Mouse (Mus musculus) embryonic facial prominence, embryonic 15.5 days (tissue): ENCODE results near the gene Nf1. TPM values are rescaled to one million over a fixed set of nuclear protein-coding genes. Genes with fewer than 3 reads are reported as not detected.
"Not testable (repeated sequence)": the region's sequence is repeated elsewhere in the genome, so short reads cannot be mapped to it uniquely, and the experiment has no call there.

Experiments
- ATAC-seq: fragments of 200-750 bp; cut with Nextera tagmentation; 2 replicates; pipeline ENCODE4 v1.8.0; 2017; ENCODE audit warnings: low read depth, moderate TSS enrichment; ENCODE audit not compliant: insufficient number of reproducible peaks, low FRiP score, low TSS enrichment
- H3K27ac ChIP-seq: fragments of 300-500 bp; sonication (generic); replicated peaks from 2 replicates; pipeline ENCODE4 v1.5.1; 2015; ENCODE audit warnings: mild to moderate bottlenecking, inconsistent platforms
- H3K27me3 ChIP-seq: fragments of 300-500 bp; sonication (generic); 2 replicates; pipeline ENCODE4 v1.6.1; 2015; ENCODE audit warnings: inconsistent platforms
- H3K36me3 ChIP-seq: fragments of 300-500 bp; sonication (generic); 2 replicates; pipeline ENCODE4 v1.6.1; 2015; ENCODE audit warnings: mild to moderate bottlenecking, inconsistent platforms
- H3K4me1 ChIP-seq: fragments of 300-500 bp; sonication (generic); 2 replicates; pipeline ENCODE4 v1.6.1; 2015; ENCODE audit warnings: inconsistent platforms
- H3K4me2 ChIP-seq: fragments of 300-500 bp; sonication (generic); replicated peaks from 2 replicates; pipeline ENCODE4 v1.6.1; 2015; ENCODE audit warnings: mild to moderate bottlenecking, inconsistent platforms
- H3K4me3 ChIP-seq: fragments of 300-500 bp; sonication (generic); replicated peaks from 2 replicates; pipeline ENCODE4 v1.5.1; 2015; ENCODE audit warnings: mild to moderate bottlenecking, inconsistent platforms
- H3K9ac ChIP-seq: fragments of 300-500 bp; sonication (generic); 2 replicates; pipeline ENCODE4 v1.6.1; 2015; ENCODE audit warnings: inconsistent platforms
- H3K9me3 ChIP-seq: fragments of 300-500 bp; sonication (generic); replicated peaks from 2 replicates; pipeline ENCODE4 v1.6.1; 2016; ENCODE audit warnings: inconsistent platforms
- WGBS: fragments of 180-500 bp; shearing (Covaris S2); methylation state at CpG from one replicate; pipeline ENCODE4 v1.1.7; 2015; 5-methylcytosine and 5-hydroxymethylcytosine counted together
- polyA plus RNA-seq: library from polyadenylated mRNA; unstranded; fragments of >200 nt; fragmentation: Nextera tagmentation; extraction: Ambion mirVana; gene quantifications from 2 replicates; pipeline ENCODE4 v1.2.1, GENCODE M21; 2015

Nf1 gene
- polyA plus RNA-seq: 6.1 and 6.4 TPM in 2 replicates

GRCm38 (mm10) chr11:79339234-79339807 is at the start of gene Nf1:
Gene Nf1 (plus strand): TSS chr11:79339693.
- Histone ChIP-seq H3K36me3 (peaks cover 3% of the 10 kb centered on the region; the same call in 1 of the 2 replicates), H3K9me3 (no peaks in the 10 kb centered on the region), H3K4me2 (peak within 1 kb of the TSS; percentile 62), H3K27me3 (no peaks in the 10 kb centered on the region), H3K27ac (peak within 1 kb of the TSS; percentile 92), H3K9ac (peak within 1 kb of the TSS; percentile 79), H3K4me3 (peak within 1 kb of the TSS; percentile 85), H3K4me1 (peaks cover 17% of the 10 kb centered on the region)
- WGBS: under 1% methylated on average over 49 of the region's 49 CpGs
- ATAC-seq: peak; percentile 94

GRCm38 (mm10) chr11:79290473-79290872 is 49.0 kb upstream of the Nf1 start:
- Histone ChIP-seq H3K4me1 (0 out of 2 replicates have a peak, but pooled peaks cover 8% of the 10 kb centered on the region), H3K27ac (no peak overlapping the region), H3K4me2 (no peak overlapping the region), H3K4me3 (no peak overlapping the region), H3K9me3 (no peaks in the 10 kb centered on the region), H3K27me3 (no peaks in the 10 kb centered on the region), H3K9ac (no peak overlapping the region), H3K36me3 (no peaks in the 10 kb centered on the region)
- ATAC-seq: no peak
- WGBS: 48% methylated on average over 2 of the region's 2 CpGs

- H3K36me3 ChIP-seq: no peaks in the 10 kb centered on the region
- ATAC-seq: no peak
- no peak overlapping the region for H3K27ac ChIP-seq
- 0 out of 2 replicates have a peak, but pooled peaks cover 8% of the 10 kb centered on the region for H3K4me1 ChIP-seq
- WGBS: 38% methylated on average over 5 of the region's 5 CpGs
- no peak overlapping the region for H3K4me3 ChIP-seq
- H3K27me3 ChIP-seq: no peaks in the 10 kb centered on the region
- H3K4me2 ChIP-seq: no peak overlapping the region
- H3K9me3 ChIP-seq: no peaks in the 10 kb centered on the region
- H3K9ac ChIP-seq: no peak overlapping the region
These were observed 47.8 kb upstream of the Nf1 start for GRCm38 (mm10) chr11:79291651-79292050.

- no peaks in the 10 kb centered on the region for H3K27me3 ChIP-seq
- no peaks in the 10 kb centered on the region for H3K9me3 ChIP-seq
- WGBS: 79% methylated on average over 3 of the region's 3 CpGs
- H3K36me3 ChIP-seq: no peaks in the 10 kb centered on the region
- H3K27ac ChIP-seq: no peak overlapping the region
- H3K4me3 ChIP-seq: no peak overlapping the region
- H3K9ac ChIP-seq: no peak overlapping the region
- H3K4me1 ChIP-seq: 0 out of 2 replicates have a peak, but pooled peaks cover 8% of the 10 kb centered on the region
- no peak overlapping the region for H3K4me2 ChIP-seq
- ATAC-seq: no peak
These were observed 47.4 kb upstream of the Nf1 start for GRCm38 (mm10) chr11:79292130-79292529.

GRCm38 (mm10) chr11:79293025-79293424 is 46.5 kb upstream of the Nf1 start:
- no peak overlapping the region for H3K9ac ChIP-seq
- no peaks in the 10 kb centered on the region for H3K27me3 ChIP-seq
- H3K27ac ChIP-seq: no peak overlapping the region
- H3K4me3 ChIP-seq: no peak overlapping the region
- H3K36me3 ChIP-seq: no peaks in the 10 kb centered on the region
- 0 out of 2 replicates have a peak, but pooled peaks cover 8% of the 10 kb centered on the region for H3K4me1 ChIP-seq
- ATAC-seq: no peak
- H3K9me3 ChIP-seq: no peaks in the 10 kb centered on the region
- 81% methylated on average over 3 of the region's 3 CpGs for WGBS
- H3K4me2 ChIP-seq: no peak overlapping the region

- Histone ChIP-seq H3K9ac (no peak overlapping the region), H3K4me1 (0 out of 2 replicates have a peak, but pooled peaks cover 8% of the 10 kb centered on the region), H3K4me3 (no peak overlapping the region), H3K9me3 (no peaks in the 10 kb centered on the region), H3K27ac (no peak overlapping the region), H3K27me3 (no peaks in the 10 kb centered on the region), H3K4me2 (no peak overlapping the region), H3K36me3 (no peaks in the 10 kb centered on the region)
- ATAC-seq: no peak
- 30% methylated on average over 1 of the region's 1 CpGs for WGBS
These were observed 45.5 kb upstream of the Nf1 start for GRCm38 (mm10) chr11:79293971-79294370.

- no peak for ATAC-seq
- Histone ChIP-seq H3K4me2 (no peak overlapping the region), H3K27me3 (no peaks in the 10 kb centered on the region), H3K9ac (no peak overlapping the region), H3K4me1 (no peaks in the 10 kb centered on the region), H3K36me3 (no peaks in the 10 kb centered on the region), H3K4me3 (no peak overlapping the region), H3K9me3 (no peaks in the 10 kb centered on the region), H3K27ac (no peak overlapping the region)
- 38% methylated on average over 1 of the region's 1 CpGs for WGBS
These were observed 43.3 kb upstream of the Nf1 start for GRCm38 (mm10) chr11:79296167-79296566.

- no peak for ATAC-seq
- 76% methylated on average over 5 of the region's 5 CpGs for WGBS
These were observed 42.5 kb upstream of the Nf1 start, which contains the start of gene Gm9964 for GRCm38 (mm10) chr11:79296856-79297491. Gene Gm9964 (minus strand): TSS chr11:79296906.

GRCm38 (mm10) chr11:79299719-79300431 is 39.6 kb upstream of the Nf1 start:
- WGBS: 70% methylated on average over 9 of the region's 9 CpGs
- Histone ChIP-seq H3K4me2 (no peak overlapping the region), H3K4me3 (no peak overlapping the region), H3K36me3 (no peaks in the 10 kb centered on the region), H3K27ac (no peak overlapping the region), H3K9ac (no peak overlapping the region), H3K27me3 (no peaks in the 10 kb centered on the region), H3K4me1 (no peaks in the 10 kb centered on the region), H3K9me3 (no peaks in the 10 kb centered on the region)
- no peak for ATAC-seq

More at GRCm38 (mm10) chr11:79296856-79297491, 42.5 kb upstream of the Nf1 start, which contains the start of gene Gm9964:
- no peak within 1 kb of the TSS for H3K4me2 ChIP-seq
- H3K9ac ChIP-seq: no peak within 1 kb of the TSS
- no peaks in the 10 kb centered on the region for H3K9me3 ChIP-seq
- no peaks in the 10 kb centered on the region for H3K4me1 ChIP-seq
- no peak within 1 kb of the TSS for H3K4me3 ChIP-seq
- H3K27me3 ChIP-seq: no peaks in the 10 kb centered on the region
- no peaks in the 10 kb centered on the region for H3K36me3 ChIP-seq
- no peak within 1 kb of the TSS for H3K27ac ChIP-seq

- Histone ChIP-seq H3K4me2 (no peak overlapping the region), H3K4me3 (no peak overlapping the region), H3K27me3 (no peaks in the 10 kb centered on the region), H3K36me3 (no peaks in the 10 kb centered on the region), H3K9me3 (no peaks in the 10 kb centered on the region), H3K27ac (no peak overlapping the region), H3K9ac (no peak overlapping the region), H3K4me1 (peaks cover 20% of the 10 kb centered on the region)
- 75% methylated on average over 6 of the region's 6 CpGs for WGBS
- no peak for ATAC-seq
These were observed 36.4 kb upstream of the Nf1 start for GRCm38 (mm10) chr11:79303109-79303508.

- H3K4me3 ChIP-seq, H3K4me2 ChIP-seq, H3K9me3 ChIP-seq, H3K9ac ChIP-seq, H3K27ac ChIP-seq, H3K27me3 ChIP-seq, H3K36me3 ChIP-seq, ATAC-seq: not testable (repeated sequence)
- peaks cover 20% of the 10 kb centered on the region for H3K4me1 ChIP-seq
- 83% methylated on average over 4 of the region's 4 CpGs for WGBS
These were observed 35.2 kb upstream of the Nf1 start for GRCm38 (mm10) chr11:79304245-79304644.
